Mouse (Mus musculus): ENCODE results near the gene Nupl1. TPM values are rescaled to one million over a fixed set of nuclear protein-coding genes. Genes with fewer than 3 reads are reported as not detected.

The Nupl1 gene
- polyA plus RNA-seq, 1 experiment from 2014 or later: not detected

DNA sequence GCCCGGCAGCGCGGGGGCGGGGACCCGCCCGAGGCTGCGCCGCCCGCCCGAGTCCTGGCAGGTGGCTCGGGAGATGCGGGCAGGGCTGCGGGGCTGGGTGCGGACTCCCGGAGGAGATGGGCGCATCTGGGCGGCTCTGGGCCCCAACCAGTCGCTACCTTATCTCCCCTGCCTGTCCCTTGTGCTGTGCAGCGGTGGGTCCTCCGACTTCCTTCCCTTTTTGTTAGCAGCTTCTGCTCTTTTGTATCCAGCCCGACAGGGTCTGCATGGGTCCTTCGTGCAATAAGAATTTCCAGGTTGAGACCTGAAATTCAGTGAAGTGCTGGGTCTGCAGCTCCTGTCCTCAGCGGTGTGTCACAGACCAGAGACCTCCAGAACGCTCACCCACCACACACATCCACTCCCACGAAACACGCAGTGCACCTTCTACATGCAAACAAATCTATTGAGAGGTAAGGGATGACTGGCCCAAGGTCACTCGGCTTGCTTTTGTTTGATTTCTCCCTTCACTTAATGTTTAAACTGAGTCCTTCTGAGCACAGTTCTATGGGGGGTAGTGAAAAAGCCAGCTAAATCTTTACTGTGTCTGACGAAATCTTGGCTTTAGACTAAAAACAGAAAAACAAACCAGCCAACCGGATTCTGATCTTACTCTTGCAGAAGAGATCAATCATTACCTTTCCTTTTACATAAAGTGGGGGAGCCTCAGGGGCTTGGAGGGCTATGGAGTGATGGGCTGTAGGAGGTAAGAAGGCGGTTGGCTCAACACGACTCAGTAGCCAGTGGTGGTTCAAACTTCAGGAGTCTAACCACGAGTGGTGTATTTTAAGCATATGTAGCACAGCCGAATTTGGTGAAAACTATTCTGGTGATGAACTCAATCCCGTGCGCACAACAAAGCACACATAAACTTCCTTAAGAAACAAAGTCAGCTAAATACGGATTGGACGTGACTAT, 73.3 kb downstream of the Nupl1 start:
- H3K4me2 ChIP-seq: peak overlapping the region; percentile 90
- H3K9me3 ChIP-seq (replicated peaks): no peaks in the 10 kb centered on the region
- peak overlapping the region; percentile 81 for H3K9ac ChIP-seq
- WGBS: 18% methylated on average over 30 of the region's 37 CpGs
- ATAC-seq (replicated peaks; ENCODE audit: insufficient number of reproducible peaks, insufficient read depth, low FRiP score, low read depth): no peak
- H3K27me3 ChIP-seq: peaks cover 4% of the 10 kb centered on the region; the same call in 1 of the 2 replicates
- H3K27ac ChIP-seq: peak overlapping the region; percentile 88
- peaks cover 26% of the 10 kb centered on the region for H3K4me1 ChIP-seq (replicated peaks)
- peak overlapping the region; percentile 83 for H3K4me3 ChIP-seq
- no peaks in the 10 kb centered on the region for H3K36me3 ChIP-seq

GRCm38 (mm10) chr14:60176891-60177613, 74.2 kb downstream of the Nupl1 start:
- H3K4me2 ChIP-seq: peak overlapping the region; percentile 90
- WGBS: 1% methylated on average over 61 of the region's 84 CpGs
- H3K9ac ChIP-seq: peak overlapping the region; percentile 81
- H3K36me3 ChIP-seq: no peaks in the 10 kb centered on the region
- peak; percentile 79 for ATAC-seq (replicated peaks; ENCODE audit: insufficient number of reproducible peaks, insufficient read depth, low FRiP score, low read depth)
- peaks cover 4% of the 10 kb centered on the region; the same call in 1 of the 2 replicates for H3K27me3 ChIP-seq
- peak overlapping the region; percentile 83 for H3K4me3 ChIP-seq
- H3K27ac ChIP-seq: peak overlapping the region; percentile 88
- H3K4me1 ChIP-seq (replicated peaks): peaks cover 32% of the 10 kb centered on the region
- H3K9me3 ChIP-seq (replicated peaks): no peaks in the 10 kb centered on the region

DNA sequence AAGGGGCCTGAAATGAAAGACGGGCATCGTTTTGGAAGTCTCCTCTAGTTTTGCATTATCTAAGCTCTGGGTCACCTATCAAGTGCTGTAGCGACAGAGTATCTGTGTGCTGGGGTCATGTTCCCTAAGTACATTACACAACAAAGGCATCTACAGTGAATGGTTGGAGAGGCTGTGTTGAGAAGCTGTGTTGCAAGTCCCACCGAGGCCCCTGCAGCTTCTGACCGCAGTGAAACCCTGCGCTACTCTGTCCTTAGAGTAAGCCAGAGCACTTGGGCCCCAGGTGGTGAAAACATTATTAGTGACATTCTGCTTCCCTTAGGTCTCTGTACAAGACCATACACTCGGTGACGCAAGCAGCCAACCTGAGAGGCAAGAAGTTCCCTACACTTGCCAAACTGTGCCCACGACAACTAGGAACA, 74.8 kb downstream of the Nupl1 start:
- H3K4me1 ChIP-seq (replicated peaks): peaks cover 38% of the 10 kb centered on the region
- peak overlapping the region; percentile 81 for H3K9ac ChIP-seq
- peak overlapping the region; percentile 88 for H3K27ac ChIP-seq
- peaks cover 4% of the 10 kb centered on the region; the same call in 1 of the 2 replicates for H3K27me3 ChIP-seq
- WGBS: 24% methylated on average over 9 of the region's 9 CpGs
- H3K4me2 ChIP-seq: peak overlapping the region; percentile 90
- H3K9me3 ChIP-seq (replicated peaks): no peaks in the 10 kb centered on the region
- H3K36me3 ChIP-seq: no peaks in the 10 kb centered on the region
- peak overlapping the region; percentile 83 for H3K4me3 ChIP-seq
- ATAC-seq (replicated peaks; ENCODE audit: insufficient number of reproducible peaks, insufficient read depth, low FRiP score, low read depth): no peak

DNA sequence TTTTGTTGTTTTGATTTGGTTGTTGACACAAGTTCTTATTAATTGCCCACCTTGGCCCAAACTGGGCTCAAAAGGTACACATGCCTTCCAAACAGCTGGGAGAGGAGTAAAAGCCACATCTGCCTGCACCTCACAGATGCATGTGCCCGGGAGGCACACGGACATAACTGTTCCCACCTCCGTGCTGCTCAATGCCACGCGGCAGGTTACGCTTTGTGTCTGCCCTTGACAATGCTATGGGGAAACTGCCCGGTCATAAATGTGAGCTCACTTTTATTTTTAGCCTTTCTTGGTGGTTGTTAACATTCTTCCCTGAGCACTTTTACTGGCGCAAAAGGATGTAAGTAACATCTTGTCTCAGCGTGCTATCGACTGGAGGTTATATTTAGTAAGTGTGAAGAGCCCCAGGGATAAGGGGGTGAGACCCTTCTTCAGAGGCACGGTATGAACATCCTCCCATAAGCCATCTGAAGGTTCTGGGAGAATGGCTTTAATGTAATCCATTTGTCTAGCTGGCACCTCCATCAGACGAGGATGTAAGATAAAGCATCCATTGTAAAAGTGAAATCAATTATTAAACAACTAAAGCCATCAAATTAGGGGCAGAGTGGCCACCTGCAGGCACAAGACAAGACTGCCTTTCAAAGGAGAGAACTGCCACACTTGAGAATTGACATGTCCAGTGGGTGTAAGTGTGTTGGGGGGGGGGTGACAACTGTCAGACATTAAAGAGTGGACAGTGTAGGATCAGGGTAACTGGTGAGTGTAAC, 78.8 kb downstream of the Nupl1 start:
- Histone ChIP-seq H3K4me1 (replicated peaks) (peaks cover 25% of the 10 kb centered on the region), H3K9me3 (replicated peaks) (no peaks in the 10 kb centered on the region), H3K36me3 (no peaks in the 10 kb centered on the region), H3K27ac (peak overlapping the region; percentile 79), H3K4me3 (no peak overlapping the region), H3K9ac (no peak overlapping the region), H3K27me3 (peaks cover 4% of the 10 kb centered on the region; the same call in 1 of the 2 replicates), H3K4me2 (peak overlapping the region; percentile 38)
- peak; percentile 44; the same call in 1 of the 2 replicates for ATAC-seq (replicated peaks; ENCODE audit: insufficient number of reproducible peaks, insufficient read depth, low FRiP score, low read depth)
- WGBS: 35% methylated on average over 12 of the region's 12 CpGs

DNA sequence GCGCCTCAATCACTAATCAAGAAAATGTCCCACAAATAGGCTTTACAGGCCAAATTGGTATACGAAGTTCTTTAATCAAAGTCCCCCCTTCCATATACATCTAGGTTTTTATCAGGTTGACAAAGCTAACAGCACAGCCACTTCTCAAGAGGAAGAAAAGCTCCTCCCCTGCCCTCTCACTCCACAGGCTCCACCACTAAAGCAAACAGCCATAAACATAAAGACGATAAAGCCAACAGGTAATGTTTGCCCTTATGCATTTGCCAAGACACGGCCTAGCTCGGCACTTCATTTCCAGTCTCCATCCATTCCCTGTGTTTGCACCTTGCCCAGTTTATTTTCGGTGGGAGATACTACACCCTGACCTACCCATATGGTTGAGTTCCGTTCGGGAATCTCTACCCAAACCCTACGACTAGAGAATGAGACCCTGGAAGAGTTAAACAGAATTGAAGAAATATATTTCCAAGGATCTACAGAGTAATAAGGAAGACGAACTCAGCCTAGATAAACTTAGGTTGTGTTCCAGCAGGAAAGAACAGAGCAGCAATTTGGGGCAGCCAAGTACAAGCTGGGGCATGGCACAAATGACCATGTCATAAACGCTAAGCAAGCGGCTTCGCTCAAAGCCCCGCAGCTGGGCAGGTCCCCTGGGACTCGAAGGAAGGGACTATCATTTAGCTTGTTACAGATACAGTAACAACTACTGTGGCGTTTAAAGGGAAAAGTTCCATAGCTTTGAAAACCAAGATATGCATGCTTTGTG, 80.2 kb downstream of the Nupl1 start:
- Histone ChIP-seq H3K4me3 (no peak overlapping the region), H3K9me3 (replicated peaks) (no peaks in the 10 kb centered on the region), H3K4me1 (replicated peaks) (peaks cover 19% of the 10 kb centered on the region), H3K27ac (0 out of 2 replicates have a peak overlapping the region, but pooled peaks have one; percentile 79), H3K9ac (no peak overlapping the region), H3K27me3 (peaks cover 4% of the 10 kb centered on the region; the same call in 1 of the 2 replicates), H3K4me2 (no peak overlapping the region), H3K36me3 (no peaks in the 10 kb centered on the region)
- 75% methylated on average over 16 of the region's 16 CpGs for WGBS
- ATAC-seq (replicated peaks; ENCODE audit: insufficient number of reproducible peaks, insufficient read depth, low FRiP score, low read depth): no peak

DNA sequence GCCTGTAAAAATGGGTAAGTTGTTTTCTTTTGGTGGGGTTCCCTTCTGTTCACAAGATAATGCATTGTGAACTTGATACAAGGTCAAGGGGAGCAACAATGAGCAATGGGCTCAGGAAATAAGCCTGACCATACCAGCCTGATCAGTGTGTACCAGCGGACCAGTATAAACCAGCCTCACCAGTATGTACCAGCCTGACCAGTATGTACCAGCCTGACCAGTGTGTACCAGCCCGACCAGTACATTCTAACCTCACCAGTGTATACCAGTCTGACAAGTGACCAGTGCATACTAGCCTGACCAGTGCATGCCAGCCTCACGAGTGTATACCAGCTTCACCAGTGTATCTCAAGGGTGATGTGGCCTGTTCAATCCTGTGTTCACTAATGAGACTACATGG, 87.9 kb downstream of the Nupl1 start:
- Histone ChIP-seq H3K9ac (no peak overlapping the region), H3K9me3 (replicated peaks) (no peaks in the 10 kb centered on the region), H3K4me2 (no peak overlapping the region), H3K36me3 (no peaks in the 10 kb centered on the region), H3K27me3 (no peaks in the 10 kb centered on the region), H3K4me3 (no peak overlapping the region), H3K4me1 (replicated peaks) (no peaks in the 10 kb centered on the region), H3K27ac (no peak overlapping the region)
- ATAC-seq (replicated peaks; ENCODE audit: insufficient number of reproducible peaks, insufficient read depth, low FRiP score, low read depth): no peak
- WGBS: 89% methylated on average over 3 of the region's 3 CpGs

GRCm38 (mm10) chr14:60152373-60152772, 98.9 kb downstream of the Nupl1 start:
- WGBS: 82% methylated on average over 11 of the region's 11 CpGs

GRCm38 (mm10) chr14:60148893-60149292, 102.3 kb downstream of the Nupl1 start:
- Histone ChIP-seq H3K27me3 (no peaks in the 10 kb centered on the region), H3K4me3 (no peak overlapping the region)
- WGBS: 34% methylated on average over 3 of the region's 3 CpGs

More at GRCm38 (mm10) chr14:60152373-60152772, 98.9 kb downstream of the Nupl1 start:
- no peaks in the 10 kb centered on the region for H3K4me1 ChIP-seq (replicated peaks)
- no peaks in the 10 kb centered on the region for H3K27me3 ChIP-seq
- H3K9ac ChIP-seq: no peak overlapping the region
- H3K27ac ChIP-seq: no peak overlapping the region
- ATAC-seq (replicated peaks; ENCODE audit: insufficient number of reproducible peaks, insufficient read depth, low FRiP score, low read depth): no peak
- H3K4me2 ChIP-seq: no peak overlapping the region
- H3K36me3 ChIP-seq: no peaks in the 10 kb centered on the region
- no peak overlapping the region for H3K4me3 ChIP-seq
- H3K9me3 ChIP-seq (replicated peaks): no peaks in the 10 kb centered on the region

DNA sequence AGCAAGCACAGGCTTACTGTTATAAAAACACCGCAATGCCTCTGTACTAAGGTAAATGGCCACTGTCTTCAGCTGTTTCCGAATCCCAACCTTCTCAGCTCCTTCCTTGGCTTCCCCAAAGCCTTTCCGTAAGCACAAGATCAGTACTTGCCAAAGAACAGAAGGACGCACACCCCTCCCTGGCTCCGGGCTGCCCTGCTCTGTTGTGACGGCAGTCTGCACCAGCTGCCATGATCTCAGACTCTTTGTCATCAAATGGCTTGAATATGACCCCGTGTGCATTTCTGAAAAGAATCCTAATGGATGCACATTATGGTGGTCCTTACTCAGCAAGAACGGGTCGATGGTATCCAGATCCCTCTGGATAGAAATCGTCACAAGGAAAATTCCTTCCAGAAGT, 108.0 kb downstream of the Nupl1 start:
- no peaks in the 10 kb centered on the region for H3K9me3 ChIP-seq (replicated peaks)
- no peaks in the 10 kb centered on the region for H3K36me3 ChIP-seq
- H3K4me2 ChIP-seq: no peak overlapping the region
- H3K27ac ChIP-seq: no peak overlapping the region
- WGBS: 76% methylated on average over 10 of the region's 10 CpGs
- no peaks in the 10 kb centered on the region for H3K27me3 ChIP-seq
- no peak overlapping the region for H3K9ac ChIP-seq
- H3K4me1 ChIP-seq (replicated peaks): no peaks in the 10 kb centered on the region
- ATAC-seq (replicated peaks; ENCODE audit: insufficient number of reproducible peaks, insufficient read depth, low FRiP score, low read depth): no peak
- no peak overlapping the region for H3K4me3 ChIP-seq

More at GRCm38 (mm10) chr14:60148893-60149292, 102.3 kb downstream of the Nupl1 start:
- no peak for ATAC-seq (replicated peaks; ENCODE audit: insufficient number of reproducible peaks, insufficient read depth, low FRiP score, low read depth)
- H3K9me3 ChIP-seq (replicated peaks): no peaks in the 10 kb centered on the region
- no peaks in the 10 kb centered on the region for H3K4me1 ChIP-seq (replicated peaks)
- no peak overlapping the region for H3K27ac ChIP-seq
- H3K36me3 ChIP-seq: no peaks in the 10 kb centered on the region
- no peak overlapping the region for H3K4me2 ChIP-seq
- no peak overlapping the region for H3K9ac ChIP-seq

- H3K9ac ChIP-seq: no peak overlapping the region
- H3K4me2 ChIP-seq: no peak overlapping the region
- no peak for ATAC-seq (replicated peaks; ENCODE audit: insufficient number of reproducible peaks, insufficient read depth, low FRiP score, low read depth)
- no peaks in the 10 kb centered on the region for H3K27me3 ChIP-seq
- H3K36me3 ChIP-seq: no peaks in the 10 kb centered on the region
- 91% methylated on average over 4 of the region's 4 CpGs for WGBS
- H3K27ac ChIP-seq: no peak overlapping the region
- no peaks in the 10 kb centered on the region for H3K4me1 ChIP-seq (replicated peaks)
- H3K9me3 ChIP-seq (replicated peaks): no peaks in the 10 kb centered on the region
- no peak overlapping the region for H3K4me3 ChIP-seq
Measured at GRCm38 (mm10) chr14:60138339-60138738, 112.9 kb downstream of the Nupl1 start.
